Mouse (Mus musculus): ENCODE measurements around the gene Terf2.

- TF ChIP-seq POLR2A (IDR thresholded peaks at IDR 0.05; ENCODE audit: low read depth, low read length) (no peak), CTCF (IDR thresholded peaks at IDR 0.05; ENCODE audit: borderline replicate concordance, insufficient read depth, low read length) (no peak)
These were observed 55.7 kb downstream of the Terf2 start for GRCm38 (mm10) chr8:107040632-107041031.
